Mouse (Mus musculus) gastrocnemius, adult 2 months (tissue): ENCODE data around the gene Ripply2. TPM values are rescaled to one million over a fixed set of nuclear protein-coding genes. Genes with fewer than 3 reads are reported as not detected.
"Not testable (repeated sequence)": the region's sequence is repeated elsewhere in the genome, so short reads cannot be mapped to it uniquely, and the experiment has no call there.

ENCODE experiments used
- DNase-seq: peaks from one replicate; pipeline ENCODE4 v3.0.0; 2022
- H3K27ac ChIP-seq: fragments of 200-600 bp; 2 replicates; pipeline ENCODE4 v1.8.1; 2022; ENCODE audit warnings: mild to moderate bottlenecking
- H3K4me3 ChIP-seq: fragments of 200-600 bp; 2 replicates; pipeline ENCODE4 v1.8.1; 2022; ENCODE audit warnings: mild to moderate bottlenecking, moderate library complexity
- CTCF ChIP-seq: fragments of 200-600 bp; IDR thresholded peaks from 2 replicates; pipeline ENCODE4 v1.8.1; 2022; ENCODE audit warnings: antibody characterized with exemption, mild to moderate bottlenecking, moderate library complexity
- intact Hi-C: fragments of 180-260 bp; cut with DNase I; formaldehyde crosslinking; loops from one replicate; pipeline ENCODE4 v1.15.1; 2025
- long read RNA-seq, 2 experiments: library from polyadenylated mRNA; stranded (forward); transcript quantifications; one replicate each; pipeline ENCODE4 v2.0.0; 2021
- total RNA-seq, 2 experiments: library from RNA; stranded (reverse); gene quantifications; 2 replicates each; pipeline ENCODE4 v1.2.3; 2021

The Ripply2 gene
- not detected for total RNA-seq
- long read RNA-seq, experiment 1, result 0 reads
- long read RNA-seq, experiment 2, result 0 reads

DNA sequence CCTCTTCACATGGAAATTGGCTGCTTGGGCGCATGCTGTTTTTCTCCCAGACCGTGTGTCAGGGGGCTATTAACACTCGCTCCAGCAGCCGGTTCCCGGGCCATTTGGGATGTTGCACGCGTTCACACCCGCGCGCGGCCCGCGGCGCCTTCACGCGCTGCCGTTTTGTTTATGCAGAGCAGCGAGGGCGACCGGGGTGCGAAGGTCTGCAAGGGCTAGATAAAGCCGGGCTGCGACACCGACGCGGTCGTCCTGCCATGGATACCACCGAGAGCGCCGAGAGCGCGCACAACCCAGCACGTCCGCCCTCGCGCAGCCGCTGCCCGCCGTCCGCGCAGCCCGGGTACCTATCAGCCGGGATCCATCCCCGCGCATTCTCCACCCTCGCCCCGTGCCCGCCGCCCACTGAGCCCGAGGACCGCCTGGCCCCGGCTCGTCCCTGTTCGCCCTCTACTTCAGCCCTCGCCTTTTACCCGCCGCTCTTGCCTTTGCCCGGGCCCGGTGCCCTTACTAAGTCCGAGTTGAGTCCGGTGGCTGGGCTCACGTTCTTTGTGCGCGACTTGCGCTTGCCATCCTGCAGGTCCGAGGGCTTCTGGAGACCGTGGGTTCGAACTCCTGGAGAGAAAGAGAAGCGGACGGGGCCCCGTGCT, at the start of gene Ripply2:
Gene Ripply2 (plus strand): TSS at position 250 of the 650 bp plus-strand sequence.
- peak; percentile 21 for DNase-seq
- Histone ChIP-seq H3K27ac (no peak within 1 kb of the TSS), H3K4me3 (peak within 1 kb of the TSS; percentile 54)
- TF ChIP-seq CTCF, result no peak
- intact Hi-C loops, result no loop called here

DNA sequence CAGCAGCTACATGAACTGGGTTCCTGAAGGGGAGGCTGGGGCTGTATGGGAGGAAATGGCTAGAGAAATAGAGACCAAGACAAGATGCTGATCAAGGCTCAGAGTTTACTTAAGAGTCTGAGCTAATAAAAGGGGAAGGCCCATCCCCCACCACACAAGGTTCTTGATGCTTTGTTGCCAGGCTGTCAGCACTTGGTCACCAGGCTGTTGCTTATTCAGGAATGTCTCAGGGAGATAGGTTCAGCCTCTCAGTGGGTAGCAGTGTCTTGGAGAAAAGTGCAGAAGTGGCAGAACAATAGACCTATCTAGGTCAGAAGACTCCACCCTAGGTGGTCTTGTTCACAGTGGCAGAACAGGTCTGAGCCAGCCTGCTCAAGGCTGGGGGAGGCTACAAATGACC, 42.9 kb upstream of the Ripply2 start:
- intact Hi-C loops, H3K27ac ChIP-seq, H3K4me3 ChIP-seq, DNase-seq: not testable (repeated sequence)

DNA sequence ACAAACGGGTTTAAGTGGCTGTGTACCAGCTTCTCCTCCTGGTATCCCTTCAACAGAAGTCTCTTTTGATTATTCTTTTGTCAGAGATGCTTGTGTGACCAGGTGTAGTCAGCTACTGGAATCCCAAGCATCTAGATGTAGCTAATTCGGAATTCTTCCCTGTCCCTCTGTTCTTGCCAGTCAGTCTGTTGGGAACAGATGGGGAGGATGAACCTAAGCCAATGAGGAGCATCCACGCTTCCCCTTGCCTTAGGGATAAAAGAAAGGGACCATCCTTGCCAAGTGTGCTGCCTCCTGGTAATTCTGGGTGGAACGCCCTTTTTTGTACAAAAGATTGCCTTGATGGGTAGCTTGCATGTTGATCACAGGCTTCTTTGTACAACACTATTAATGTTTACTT, 41.8 kb upstream of the Ripply2 start:
- intact Hi-C loops, result no loop called here
- H3K27ac ChIP-seq, result no peak overlapping the region
- no peak overlapping the region for H3K4me3 ChIP-seq
- no peak for TF ChIP-seq CTCF
- DNase-seq, result no peak

GRCm38 (mm10) chr9:86976896-86977295, 38.4 kb upstream of the Ripply2 start:
- Histone ChIP-seq H3K4me3 (no peak overlapping the region), H3K27ac (no peak overlapping the region)
- no peak for DNase-seq
- no peak for TF ChIP-seq CTCF
- intact Hi-C loops, result no loop called here

GRCm38 (mm10) chr9:86978257-86978907, 37.0 kb upstream of the Ripply2 start:
- DNase-seq, result no peak
- no peak overlapping the region for H3K4me3 ChIP-seq
- intact Hi-C loops, result no loop called here
- no peak for TF ChIP-seq CTCF
- H3K27ac ChIP-seq, result no peak overlapping the region

DNA sequence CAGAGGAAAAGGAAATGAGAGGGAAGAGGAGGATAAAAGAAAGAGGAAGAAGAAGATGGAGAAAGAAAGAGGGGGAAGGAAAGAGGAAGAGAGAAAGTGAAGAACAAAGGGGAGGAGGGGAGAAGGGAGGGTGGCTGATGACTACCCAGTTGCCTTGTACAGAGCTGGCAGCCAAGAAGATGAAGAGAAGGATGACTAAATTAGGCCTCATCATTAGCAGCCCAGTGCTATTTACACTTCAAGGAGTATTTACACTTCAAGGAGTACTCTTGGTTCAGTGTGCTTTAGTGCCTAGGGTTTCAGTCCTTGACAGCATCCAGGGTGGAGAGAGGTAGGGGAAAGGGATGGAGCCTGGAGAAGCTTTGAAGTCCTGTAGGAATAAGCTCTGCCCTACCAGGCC, 35.3 kb upstream of the Ripply2 start:
- H3K4me3 ChIP-seq, result no peak overlapping the region
- no peak for TF ChIP-seq CTCF
- no peak for DNase-seq
- intact Hi-C loops, result no loop called here
- H3K27ac ChIP-seq, result no peak overlapping the region

GRCm38 (mm10) chr9:86980942-86981341, 34.4 kb upstream of the Ripply2 start:
- no peak for TF ChIP-seq CTCF
- intact Hi-C loops, result no loop called here
- Histone ChIP-seq H3K27ac (no peak overlapping the region), H3K4me3 (no peak overlapping the region)
- no peak for DNase-seq

DNA sequence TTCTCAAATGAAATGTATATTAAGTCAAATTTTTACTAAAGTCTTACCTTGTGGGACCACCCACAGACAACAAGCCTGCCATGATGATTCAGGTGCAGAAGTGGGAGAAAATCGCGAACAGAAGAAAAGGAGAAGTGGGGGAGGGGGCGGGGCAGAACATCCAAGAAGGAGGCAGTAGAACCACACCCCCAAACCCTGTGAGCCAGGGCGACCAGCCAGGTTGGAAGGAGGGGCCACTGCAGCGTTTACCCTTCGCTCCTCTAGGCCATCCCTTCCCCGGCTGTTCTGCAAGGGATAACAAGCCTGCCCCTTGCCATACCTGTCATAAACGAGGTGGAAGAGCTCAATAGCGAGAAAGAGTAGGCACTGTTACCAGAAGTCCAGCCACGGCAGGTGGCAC, 33.8 kb upstream of the Ripply2 start:
- intact Hi-C loops, result no loop called here
- H3K4me3 ChIP-seq, result no peak overlapping the region
- no peak for TF ChIP-seq CTCF
- DNase-seq, result no peak
- no peak overlapping the region for H3K27ac ChIP-seq

GRCm38 (mm10) chr9:86984583-86984982, 30.8 kb upstream of the Ripply2 start:
- TF ChIP-seq CTCF, result no peak
- no peak for DNase-seq

DNA sequence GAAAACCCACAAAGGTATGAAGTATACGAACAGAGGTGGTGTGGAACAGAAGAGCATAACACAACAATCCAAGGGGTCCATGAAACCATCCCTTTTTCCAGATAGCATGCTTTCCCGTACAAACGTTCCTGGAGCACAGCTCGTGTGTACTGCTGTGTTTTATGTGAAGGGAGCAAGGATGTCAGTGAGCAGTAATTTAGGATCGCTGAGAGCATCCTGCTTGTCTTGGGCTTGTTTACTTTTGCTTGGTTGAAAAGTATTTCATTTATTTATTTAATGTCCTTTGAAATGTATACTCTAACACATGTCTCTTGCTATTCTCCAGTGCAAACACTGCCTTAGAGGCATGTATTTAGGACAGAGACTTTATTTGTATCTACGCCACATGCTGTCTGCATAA, 30.2 kb upstream of the Ripply2 start:
- intact Hi-C loops, result no loop called here
- no peak for TF ChIP-seq CTCF

More at GRCm38 (mm10) chr9:86984583-86984982, 30.8 kb upstream of the Ripply2 start:
- Histone ChIP-seq H3K27ac (no peak overlapping the region), H3K4me3 (no peak overlapping the region)
- intact Hi-C loops, result no loop called here

GRCm38 (mm10) chr9:86986703-86987296, 28.5 kb upstream of the Ripply2 start:
- TF ChIP-seq CTCF, result no peak

More for the DNA sequence above, 30.2 kb upstream of the Ripply2 start:
- DNase-seq, result no peak
- H3K4me3 ChIP-seq, result no peak overlapping the region
- H3K27ac ChIP-seq, result no peak overlapping the region

GRCm38 (mm10) chr9:86989822-86990221, 25.5 kb upstream of the Ripply2 start:
- no peak overlapping the region for H3K27ac ChIP-seq
- intact Hi-C loops, result no loop called here
- no peak for TF ChIP-seq CTCF
- DNase-seq, result no peak
- H3K4me3 ChIP-seq, result no peak overlapping the region

More at GRCm38 (mm10) chr9:86986703-86987296, 28.5 kb upstream of the Ripply2 start:
- intact Hi-C loops, result no loop called here
- no peak for DNase-seq
- Histone ChIP-seq H3K27ac (no peak overlapping the region), H3K4me3 (no peak overlapping the region)

GRCm38 (mm10) chr9:86991758-86992157, 23.6 kb upstream of the Ripply2 start:
- no peak for DNase-seq
- no peak for TF ChIP-seq CTCF
- intact Hi-C loops, result no loop called here
- Histone ChIP-seq H3K27ac (no peak overlapping the region), H3K4me3 (no peak overlapping the region)
